Mouse (Mus musculus): ENCODE results near the gene Clstn2.

- TF ChIP-seq MAX (IDR thresholded peaks at IDR 0.05; ENCODE audit: low read length) (no peak), POLR2A (IDR thresholded peaks at IDR 0.05; ENCODE audit: low read depth, low read length) (no peak), USF1 (IDR thresholded peaks at IDR 0.05; ENCODE audit: low read depth, low read length) (no peak), EP300 (IDR thresholded peaks at IDR 0.05; ENCODE audit: low read length) (no peak), E2F4 (IDR thresholded peaks at IDR 0.05; ENCODE audit: insufficient replicate concordance, low read depth, low read length) (no peak)
Observed at GRCm38 (mm10) chr9:97420896-97421295, 612.1 kb downstream of the Clstn2 start.

Data from CH12.LX (cell line).